Mouse (Mus musculus) right cerebral cortex, postnatal 25 days (tissue): ENCODE results near the gene Mat1a.

Source experiments
- DNase-seq: peaks from one replicate; pipeline ENCODE4 v3.0.0; 2022

Mat1a gene

DNA sequence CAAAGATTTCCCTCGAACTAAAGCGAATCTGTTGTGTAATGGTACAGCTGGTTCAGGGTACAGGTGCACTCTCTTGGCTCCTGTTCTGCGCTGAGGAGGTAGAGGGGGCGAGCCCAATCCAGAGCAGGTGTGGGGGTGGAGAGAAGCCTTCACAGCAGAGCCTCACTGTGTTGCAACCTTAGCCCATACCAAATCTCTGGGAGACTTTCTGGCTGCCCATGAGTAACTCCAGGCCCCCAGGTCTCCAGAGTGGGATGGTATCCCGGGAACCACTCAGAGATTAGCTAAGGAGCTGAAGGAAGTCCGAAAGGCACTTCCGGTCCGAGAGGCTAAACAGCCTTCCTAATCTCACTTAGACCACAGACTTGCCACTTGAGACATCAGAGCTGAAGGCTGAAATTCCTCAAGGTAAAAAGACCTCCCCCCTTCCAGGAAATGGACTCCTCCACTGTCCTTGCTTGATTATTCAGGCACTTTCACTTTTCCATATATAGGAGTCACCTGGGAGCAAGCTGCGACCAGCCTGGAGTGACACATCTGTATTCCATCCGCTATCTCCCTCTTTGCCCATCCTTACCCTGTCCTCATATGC is at the start of gene Mat1a:
Mat1a (plus strand) TSS at position 183 of the 592 bp plus-strand sequence.
- no peak for DNase-seq

DNA sequence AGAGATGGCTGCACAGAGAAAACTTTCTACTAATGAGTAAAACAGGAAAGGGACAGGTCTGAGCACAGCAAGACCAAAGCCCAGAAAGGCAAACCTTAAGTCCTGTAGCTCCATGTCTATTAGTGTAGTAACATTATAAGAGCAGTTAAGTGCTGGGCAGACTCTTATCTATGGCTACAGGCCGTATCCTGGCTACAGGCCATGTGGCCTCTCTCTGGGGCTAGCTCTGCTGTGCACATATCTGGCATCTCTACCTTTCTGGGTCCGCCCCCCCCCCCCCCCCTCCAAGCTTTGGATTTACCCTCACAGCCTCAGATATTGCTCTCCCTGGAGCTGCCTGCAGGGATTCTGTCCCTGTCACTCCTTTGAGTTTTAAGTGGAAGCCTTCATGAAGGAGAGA is 39.7 kb upstream of the Mat1a start:
- DNase-seq, result no peak

DNA sequence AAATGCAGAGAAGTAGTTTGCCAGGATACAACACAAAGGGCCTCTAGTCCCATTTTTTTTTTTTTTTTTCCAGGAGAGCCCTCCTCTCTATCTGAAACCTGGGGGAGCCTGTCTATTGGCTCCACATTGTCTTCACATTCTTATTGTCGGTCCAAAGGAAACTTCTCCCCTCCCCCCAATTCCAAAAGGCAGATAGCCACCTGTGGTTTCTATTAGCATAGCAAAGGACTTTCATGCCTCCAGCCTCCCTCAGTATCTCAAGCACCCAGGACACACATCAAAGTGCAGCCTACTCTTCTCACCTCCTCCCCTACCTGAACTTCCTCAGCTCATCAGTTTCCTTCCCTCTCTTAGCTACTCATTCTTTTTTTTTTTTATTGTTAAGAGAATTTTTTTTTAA is 38.4 kb upstream of the Mat1a start:
- no peak for DNase-seq

DNA sequence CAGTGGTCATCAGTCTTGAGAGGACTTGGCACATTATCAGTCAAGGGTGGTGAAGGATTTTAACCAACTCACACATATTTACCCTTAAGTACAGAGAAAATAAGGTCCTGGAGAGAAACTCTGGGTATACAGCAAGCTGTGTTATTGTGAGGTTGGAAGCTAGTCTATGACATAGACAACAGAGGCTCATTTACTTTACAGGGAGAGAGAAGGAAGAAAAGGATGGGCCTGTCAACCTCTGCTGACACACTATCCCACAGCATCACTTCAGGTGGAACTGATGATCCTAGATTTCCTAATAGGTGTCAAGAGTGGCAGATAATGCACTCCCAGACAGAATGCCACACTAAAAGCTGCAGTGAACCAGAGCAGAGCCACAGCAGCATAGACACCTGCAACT is 35.7 kb upstream of the Mat1a start, which contains the start of gene Dydc2:
Dydc2 (minus strand) TSS at position 101 of the 400 bp plus-strand sequence.
- no peak for DNase-seq

DNA sequence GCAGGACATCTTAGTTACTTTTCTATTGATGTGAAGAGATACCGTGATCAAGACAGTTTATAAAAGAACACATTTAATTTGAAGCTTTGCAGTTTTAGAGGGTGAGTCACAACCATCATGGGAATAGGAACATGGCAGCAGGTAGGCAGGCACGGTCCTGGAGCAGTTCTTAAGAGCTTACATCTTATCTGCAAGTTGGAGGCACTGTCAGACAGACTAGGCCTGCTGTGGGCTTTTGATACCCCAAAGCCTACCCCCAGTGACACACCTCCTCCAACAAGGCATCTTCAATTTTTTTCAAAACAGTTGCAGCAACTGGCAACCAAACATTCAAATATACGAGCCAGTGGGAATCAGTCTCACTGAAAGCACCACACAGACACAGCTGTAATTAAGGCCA is 34.5 kb upstream of the Mat1a start:
- DNase-seq, result no peak

- DNase-seq, result peak; percentile 84
Observed at GRCm38 (mm10) chr14:41072229-41072943, 32.4 kb upstream of the Mat1a start, which contains the start of gene Dydc1. Dydc1 (plus strand) TSS chr14:41072911.

DNA sequence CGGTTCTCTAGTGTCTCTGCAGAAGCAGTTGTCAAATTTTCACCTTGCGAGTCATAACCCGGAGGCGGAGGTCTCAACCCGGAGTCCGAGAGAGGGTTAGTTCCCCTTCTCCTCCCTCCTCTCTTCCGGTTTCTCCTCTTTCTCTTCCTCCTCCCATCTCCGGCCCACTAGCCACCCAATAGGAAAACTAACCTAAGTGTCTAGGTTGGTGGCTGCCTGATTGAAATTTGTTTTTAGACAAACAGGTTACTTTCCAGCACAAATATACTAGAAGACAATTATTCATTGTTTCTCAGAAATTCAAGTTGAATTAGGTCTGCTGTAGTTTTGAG is 31.9 kb upstream of the Mat1a start:
- no peak for DNase-seq

GRCm38 (mm10) chr14:41082408-41082807 is 22.4 kb upstream of the Mat1a start:
- no peak for DNase-seq

DNA sequence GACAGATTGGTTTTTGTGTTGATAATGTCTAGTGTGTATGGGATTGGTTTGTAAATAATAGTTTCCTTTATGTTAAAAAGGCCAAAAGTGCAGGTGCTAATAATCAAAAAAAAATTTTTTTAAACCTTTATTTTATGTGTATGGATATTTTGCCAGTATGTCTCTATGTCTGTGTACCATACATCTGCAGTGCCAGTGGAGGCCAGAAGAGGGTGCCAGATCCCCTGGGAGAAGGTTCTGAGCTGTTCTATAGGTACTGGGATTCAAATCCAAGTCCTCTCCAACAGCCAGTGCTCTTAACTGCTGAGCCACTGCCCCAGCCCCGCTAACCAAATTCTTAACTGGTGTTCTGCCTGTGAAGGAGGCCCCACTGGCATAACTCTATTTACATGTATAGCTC is 17.3 kb upstream of the Mat1a start:
- DNase-seq, result no peak

- no peak for DNase-seq
Observed at GRCm38 (mm10) chr14:41090777-41091176, 14.1 kb upstream of the Mat1a start.

DNA sequence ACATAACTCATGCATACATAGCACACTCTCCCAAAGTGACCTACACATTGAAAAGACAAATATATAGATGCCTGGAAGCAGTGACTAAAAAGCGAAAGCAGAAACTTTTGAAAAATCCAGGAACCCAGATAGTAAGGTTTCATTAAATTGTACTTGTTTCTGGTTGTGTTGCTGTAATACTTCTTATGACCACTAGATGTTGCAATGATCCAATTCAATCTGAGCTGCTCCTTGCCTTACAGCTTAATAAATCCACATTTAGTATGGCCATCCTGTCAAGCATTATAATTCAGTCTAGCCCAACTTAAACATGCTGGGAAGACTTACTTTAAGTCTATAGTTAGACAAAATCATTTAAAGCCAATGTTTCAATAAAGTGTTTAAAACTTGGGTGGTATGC is 10.7 kb upstream of the Mat1a start:
- no peak for DNase-seq

DNA sequence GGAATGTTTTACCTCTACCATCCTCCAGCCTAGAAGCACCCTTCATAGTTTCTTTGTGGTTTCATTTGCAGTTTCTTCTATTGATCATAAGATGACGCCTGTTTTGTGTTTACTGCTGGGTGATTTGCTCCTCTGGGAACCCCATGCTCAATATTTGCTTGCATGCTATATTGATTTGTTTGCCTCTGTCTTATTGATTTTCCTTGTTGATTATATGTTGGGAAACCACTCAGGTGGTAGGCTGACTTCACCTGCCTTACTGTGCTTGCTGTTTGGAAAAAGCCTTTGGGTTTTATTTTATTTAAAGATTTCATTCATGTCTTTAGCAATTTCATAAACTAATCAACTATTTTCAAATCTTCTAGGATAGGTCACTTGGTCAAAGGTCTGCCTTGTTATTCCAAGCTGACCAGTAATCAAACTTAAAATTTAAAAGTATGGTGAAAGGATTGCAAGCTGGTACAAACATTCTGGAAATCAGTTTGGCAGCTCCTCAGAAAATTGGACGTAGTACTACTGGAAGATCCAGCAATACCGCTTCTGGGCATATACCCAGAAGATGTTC is 8.5 kb upstream of the Mat1a start:
- DNase-seq, result no peak

- peak; percentile 10 for DNase-seq
Observed at GRCm38 (mm10) chr14:41098726-41099125, 6.1 kb upstream of the Mat1a start.

DNA sequence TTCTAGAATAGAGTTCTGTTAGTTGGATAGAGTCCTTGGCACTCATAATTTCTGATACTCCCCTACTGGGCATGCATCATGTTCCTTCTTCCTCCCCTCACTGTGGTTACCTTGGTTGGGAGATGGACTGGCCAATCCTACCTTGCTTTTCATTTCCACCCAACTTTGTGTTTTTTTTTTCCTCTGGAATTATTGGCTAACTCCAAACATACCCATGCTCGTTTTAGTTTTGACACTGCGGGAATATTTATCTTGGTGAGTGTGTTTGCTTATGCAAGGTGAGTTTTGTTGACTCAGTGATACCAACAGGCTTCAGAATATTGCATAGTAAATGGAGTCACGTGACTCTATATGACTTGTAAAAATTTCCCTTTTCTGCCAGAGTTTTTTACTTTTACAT is 4.1 kb upstream of the Mat1a start:
- no peak for DNase-seq

- DNase-seq, result no peak
Observed at GRCm38 (mm10) chr14:41101242-41101641, 3.6 kb upstream of the Mat1a start.

DNA sequence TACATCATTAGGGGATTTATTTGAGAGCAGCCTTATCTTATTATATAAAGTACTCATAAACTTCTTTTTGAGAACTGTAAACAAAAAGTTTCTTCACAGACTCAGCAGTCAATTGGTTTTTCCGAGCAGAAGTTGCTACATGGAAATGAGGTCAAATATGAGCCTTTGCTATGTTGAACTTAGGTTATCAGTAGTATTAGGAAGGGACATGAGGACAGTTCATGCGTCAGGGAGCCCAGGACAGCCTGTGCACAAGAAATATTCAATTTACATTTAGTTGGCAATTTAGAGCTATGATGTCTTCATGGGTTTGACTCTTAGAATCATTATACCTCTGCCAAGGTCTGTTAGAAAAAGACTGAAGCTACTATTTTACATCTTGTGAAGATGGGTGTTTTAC is 2.6 kb upstream of the Mat1a start:
- DNase-seq, result no peak

- no peak for DNase-seq
Observed at GRCm38 (mm10) chr14:41111031-41111668, 6.3 kb downstream of the Mat1a start.

- no peak for DNase-seq
Observed at GRCm38 (mm10) chr14:41112944-41113343, 8.1 kb downstream of the Mat1a start.

DNA sequence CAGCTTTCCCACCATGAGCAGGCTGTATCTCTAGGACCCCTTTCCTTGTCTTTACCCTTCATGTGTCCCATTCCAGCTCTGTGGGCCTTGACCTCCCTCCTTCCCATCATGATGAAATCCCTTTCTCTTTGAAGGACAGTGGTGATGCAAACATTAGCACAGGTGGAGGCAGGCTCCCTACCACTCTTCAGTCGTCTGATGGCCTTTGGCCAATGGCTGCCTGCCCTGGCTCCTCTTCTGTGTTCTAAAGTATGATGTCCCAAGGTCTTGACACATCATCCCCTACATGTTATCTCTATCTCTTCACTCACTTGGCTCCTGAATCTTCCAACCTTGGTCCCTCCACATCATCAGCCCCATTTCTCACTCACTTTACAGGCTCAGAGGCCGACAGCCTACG is 11.4 kb downstream of the Mat1a start:
- no peak for DNase-seq

- DNase-seq, result no peak
Observed at GRCm38 (mm10) chr14:41124683-41125082, 19.8 kb downstream of the Mat1a start.

DNA sequence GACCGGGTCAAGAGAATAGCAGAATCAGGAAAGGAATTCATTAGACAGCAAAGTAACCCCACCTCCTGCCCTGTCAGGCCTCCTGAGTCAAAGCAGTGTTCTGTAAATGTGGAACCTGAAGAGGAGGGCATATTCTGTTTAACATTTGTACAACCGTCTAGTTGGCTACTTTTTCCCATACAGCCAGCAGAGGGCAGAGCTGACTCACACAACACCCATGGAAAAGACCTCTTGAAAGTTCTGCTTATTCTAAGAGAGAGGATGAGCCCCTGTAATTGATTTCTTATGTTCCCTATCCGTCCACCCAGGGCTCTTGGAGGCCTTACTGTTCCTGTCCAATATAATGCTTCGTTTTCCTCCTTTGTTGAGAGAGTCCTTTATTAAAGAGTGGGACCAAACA is 23.2 kb downstream of the Mat1a start:
- peak; percentile 12 for DNase-seq

DNA sequence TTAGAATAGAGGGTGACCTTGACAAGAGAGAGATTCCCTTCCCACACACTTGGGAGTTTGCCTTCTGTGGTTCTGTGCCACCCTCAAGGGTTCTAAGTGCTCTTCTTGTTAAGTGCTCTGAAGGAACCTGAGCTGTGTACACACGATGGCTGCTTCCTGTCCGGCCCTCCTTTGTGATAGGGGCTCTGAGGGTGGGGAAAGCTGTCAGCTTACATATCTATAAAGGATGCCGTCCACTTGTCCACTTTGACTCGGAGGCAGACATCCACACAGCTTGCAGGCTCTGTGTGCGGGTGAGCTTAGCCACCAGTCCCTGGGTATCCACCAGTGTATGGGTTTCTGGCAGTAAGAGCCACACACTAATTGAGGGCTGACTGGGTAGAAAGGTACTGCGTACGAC is 26.7 kb downstream of the Mat1a start, which contains the start of gene Sftpa1:
Sftpa1 (plus strand) TSS at position 243 of the 400 bp plus-strand sequence.
- no peak for DNase-seq

DNA sequence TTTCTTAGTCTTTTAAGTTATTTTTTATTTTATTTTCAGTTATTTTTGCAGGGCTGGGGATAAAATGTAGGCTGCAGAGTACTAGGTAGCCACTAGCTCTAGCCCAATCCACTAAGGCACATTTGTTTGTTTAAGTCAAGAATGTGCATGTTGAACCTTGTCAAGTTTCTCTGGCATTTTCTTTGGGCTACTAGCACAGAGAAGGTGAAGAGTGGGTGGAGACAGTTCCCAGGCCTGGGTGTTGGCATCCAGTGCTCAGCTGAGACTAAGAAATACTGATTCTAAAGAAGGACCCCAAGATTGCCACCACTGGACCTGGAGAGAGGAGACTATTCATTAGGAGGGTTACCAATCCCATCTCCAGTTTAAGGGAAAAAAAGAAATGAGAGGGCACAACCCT is 32.2 kb downstream of the Mat1a start:
- DNase-seq, result no peak

GRCm38 (mm10) chr14:41140686-41141085 is 35.9 kb downstream of the Mat1a start:
- DNase-seq, result no peak
